Mouse (Mus musculus): ENCODE results near the gene Hist1h2bk. TPM values are rescaled to one million over a fixed set of nuclear protein-coding genes. Genes with fewer than 3 reads are reported as not detected.

The Hist1h2bk gene
- total and polyA plus RNA-seq, 3 experiments = 5.7 to 2,495 TPM; not detected in 1

DNA sequence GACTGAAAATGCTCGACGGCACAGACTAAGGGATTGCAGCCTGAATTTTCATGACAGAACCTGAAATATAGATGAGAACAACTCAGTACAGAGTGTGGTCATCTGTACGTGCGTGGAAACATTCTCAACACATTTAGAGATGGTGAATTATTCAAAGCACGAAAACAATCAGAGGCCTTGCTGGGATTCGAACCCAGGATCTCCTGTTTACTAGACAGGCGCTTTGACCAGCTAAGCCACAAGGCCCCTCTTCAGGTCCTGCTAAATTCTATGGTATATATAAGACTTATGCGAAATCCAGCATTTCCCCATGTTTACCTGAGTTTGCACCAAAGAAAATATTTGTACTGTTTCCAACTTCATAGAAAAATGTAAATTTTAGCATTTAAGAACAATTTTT, 5.7 kb upstream of the Hist1h2bk start:
- peak overlapping the region; percentile 35 to 80 for H3K4me3 ChIP-seq (ENCODE audit: control insufficient read depth in 1 of 2, insufficient read depth in 1 of 2, low read depth in 2 of 2, low read length in 2 of 2)
- no peak for TF ChIP-seq NRF1 (IDR thresholded peaks at IDR 0.05; ENCODE audit: insufficient read depth, low read depth, low read length, poor library complexity, severe bottlenecking)
- no peak for TF ChIP-seq TCF12 (IDR thresholded peaks at IDR 0.05; ENCODE audit: low read depth, low read length)
- no peak for TF ChIP-seq ELF1 (IDR thresholded peaks at IDR 0.05; ENCODE audit: low read depth, low read length)
- TF ChIP-seq TBP (IDR thresholded peaks at IDR 0.05; ENCODE audit: low read depth, low read length) = peak; percentile 99
- H3K27ac ChIP-seq (ENCODE audit: control insufficient read depth, low read depth, low read length) = peak overlapping the region; percentile 11; the same call in 1 of the 2 replicates
- H3K9ac ChIP-seq (ENCODE audit: control insufficient read depth, low read depth, low read length, poor library complexity, severe bottlenecking) = peak overlapping the region; percentile 56
- no peaks in the 10 kb centered on the region; the same call in 1 of the 2 replicates for H3K79me2 ChIP-seq (ENCODE audit: control insufficient read depth, insufficient read depth, low read length, poor library complexity)
- no peaks in the 10 kb centered on the region for H3K9me3 ChIP-seq (replicated peaks; ENCODE audit: insufficient read depth, low read length)
- peaks cover 0 to 7% of the 10 kb centered on the region in 2 experiments; a peak in 2 of 4 replicates for H3K36me3 ChIP-seq (ENCODE audit: control insufficient read depth in 1 of 2, insufficient read depth in 2 of 2, low read length in 2 of 2)
- no peaks in the 10 kb centered on the region for H3K27me3 ChIP-seq (ENCODE audit: control insufficient read depth in 1 of 2, insufficient read depth in 2 of 2, low read length in 2 of 2)
- peaks cover 0 to 4% of the 10 kb centered on the region in 2 experiments; a peak in 2 of 4 replicates for H3K4me1 ChIP-seq (ENCODE audit: control insufficient read depth in 1 of 2, insufficient read depth in 2 of 2, low read length in 2 of 2)
- peak; percentile 90 for DNase-seq (ENCODE audit: low read depth, low spot score)

DNA sequence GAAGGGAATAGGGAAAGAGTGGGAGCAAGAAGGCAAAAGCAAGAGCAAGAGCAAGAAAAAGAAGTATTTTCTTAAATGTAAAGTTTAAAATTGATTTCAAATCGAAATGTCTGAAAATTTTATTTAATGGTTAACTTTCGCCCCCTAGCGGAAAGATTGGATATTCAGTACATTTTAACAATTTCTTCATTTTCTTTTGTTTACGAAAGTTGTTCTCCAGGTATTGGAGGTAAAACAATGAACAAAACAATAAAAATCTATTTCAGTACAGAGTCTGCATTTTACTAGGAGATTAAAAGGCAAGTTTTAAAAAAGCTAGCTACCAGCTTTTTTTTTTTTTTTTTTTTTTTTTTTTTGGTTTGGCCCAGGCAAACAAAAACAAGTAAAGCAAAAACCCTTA, 5.2 kb upstream of the Hist1h2bk start:
- peak overlapping the region; percentile 35 to 55 for H3K4me3 ChIP-seq (ENCODE audit: control insufficient read depth in 1 of 2, insufficient read depth in 1 of 2, low read depth in 2 of 2, low read length in 2 of 2)
- H3K27me3 ChIP-seq (ENCODE audit: control insufficient read depth in 1 of 2, insufficient read depth in 2 of 2, low read length in 2 of 2) = no peaks in the 10 kb centered on the region
- TF ChIP-seq GABPA (IDR thresholded peaks at IDR 0.05; ENCODE audit: low read depth, low read length) (no peak), CTCF (IDR thresholded peaks at IDR 0.05 in 2 of 3, conservative IDR thresholded peaks at IDR 0.05 in 1 of 3; ENCODE audit: control insufficient read depth in 1 of 3, insufficient read depth in 1 of 3, low read depth in 2 of 3, low read length in 3 of 3, poor library complexity in 1 of 3, severe bottlenecking in 1 of 3) (peak in 1 of 3 experiments; percentile 35; a peak in 3 of 6 replicates), BHLHE40 (IDR thresholded peaks at IDR 0.05; ENCODE audit: borderline replicate concordance, low read depth, low read length) (no peak)
- H3K27ac ChIP-seq (ENCODE audit: control insufficient read depth, low read depth, low read length) = no peak overlapping the region
- H3K9ac ChIP-seq (ENCODE audit: control insufficient read depth, low read depth, low read length, poor library complexity, severe bottlenecking) = peak overlapping the region; percentile 47
- peak; percentile 75 for DNase-seq (ENCODE audit: low read depth, low spot score)
- peaks cover 0 to 7% of the 10 kb centered on the region in 2 experiments; a peak in 2 of 4 replicates for H3K36me3 ChIP-seq (ENCODE audit: control insufficient read depth in 1 of 2, insufficient read depth in 2 of 2, low read length in 2 of 2)
- no peaks in the 10 kb centered on the region for H3K9me3 ChIP-seq (replicated peaks; ENCODE audit: insufficient read depth, low read length)
- H3K4me1 ChIP-seq (ENCODE audit: control insufficient read depth in 1 of 2, insufficient read depth in 2 of 2, low read length in 2 of 2) = peaks cover 0 to 4% of the 10 kb centered on the region in 2 experiments; a peak in 2 of 4 replicates
- H3K79me2 ChIP-seq (ENCODE audit: control insufficient read depth, insufficient read depth, low read length, poor library complexity) = no peaks in the 10 kb centered on the region; the same call in 1 of the 2 replicates

GRCm38 (mm10) chr13:22033741-22034442, 1.8 kb upstream of the Hist1h2bk start:
- H3K4me1 ChIP-seq (ENCODE audit: control insufficient read depth in 1 of 2, insufficient read depth in 2 of 2, low read length in 2 of 2) = peaks cover 0 to 4% of the 10 kb centered on the region in 2 experiments; a peak in 2 of 4 replicates

More at GRCm38 (mm10) chr13:22033741-22034442, 1.8 kb upstream of the Hist1h2bk start:
- Histone ChIP-seq H3K79me2 (ENCODE audit: control insufficient read depth, insufficient read depth, low read length, poor library complexity) (no peaks in the 10 kb centered on the region; the same call in 1 of the 2 replicates), H3K9me3 (replicated peaks; ENCODE audit: insufficient read depth, low read length) (no peaks in the 10 kb centered on the region), H3K36me3 (ENCODE audit: control insufficient read depth in 1 of 2, insufficient read depth in 2 of 2, low read length in 2 of 2) (peaks cover 0 to 22% of the 10 kb centered on the region in 2 experiments; a peak in 2 of 4 replicates), H3K27ac (ENCODE audit: control insufficient read depth, low read depth, low read length) (peak overlapping the region; percentile 56; the same call in 1 of the 2 replicates), H3K4me3 (ENCODE audit: control insufficient read depth in 1 of 2, insufficient read depth in 1 of 2, low read depth in 2 of 2, low read length in 2 of 2) (peak overlapping the region; percentile 17 to 43; a peak in 3 of 4 replicates), H3K27me3 (ENCODE audit: control insufficient read depth in 1 of 2, insufficient read depth in 2 of 2, low read length in 2 of 2) (no peaks in the 10 kb centered on the region), H3K9ac (ENCODE audit: control insufficient read depth, low read depth, low read length, poor library complexity, severe bottlenecking) (peak overlapping the region; percentile 68)
- DNase-seq (ENCODE audit: low read depth, low spot score) = peak; percentile 75
- TF ChIP-seq MYC (IDR thresholded peaks at IDR 0.05; ENCODE audit: low read depth, low read length) = no peak
- no peak for TF ChIP-seq ZNF384 (IDR thresholded peaks at IDR 0.05; ENCODE audit: low read depth, low read length)
- no peak for TF ChIP-seq SMC3 (IDR thresholded peaks at IDR 0.05; ENCODE audit: low read depth, low read length)

Data from MEL (cell line).